Mouse (Mus musculus) heart, postnatal 0 days (tissue): Measurements from ENCODE around the gene March4.

Experiments
- CTCF ChIP-seq: IDR thresholded peaks from 2 replicates; pipeline ENCODE4 v1.5.1; 2016; ENCODE audit warnings: antibody characterized with exemption, control low read depth, low read depth
- EP300 ChIP-seq: IDR thresholded peaks from 2 replicates; pipeline ENCODE4 v1.6.1; 2016; ENCODE audit warnings: antibody characterized with exemption, low read depth

GRCm38 (mm10) chr1:72574047-72574446 lies 37.3 kb upstream of the March4 start:
- no peak for TF ChIP-seq CTCF
- TF ChIP-seq EP300: no peak
